Mouse (Mus musculus) right cerebral cortex, postnatal 25 days (tissue): ENCODE measurements at regions not wholly inside any gene's neighbourhood (a gene's known extent, or its start where the extent isn't known, plus 50 kb on each side); places are given as distances from the start of the nearest gene placed in this dataset.

ENCODE experiments used
- DNase-seq: peaks from one replicate; pipeline ENCODE4 v3.0.0; 2022

DNA sequence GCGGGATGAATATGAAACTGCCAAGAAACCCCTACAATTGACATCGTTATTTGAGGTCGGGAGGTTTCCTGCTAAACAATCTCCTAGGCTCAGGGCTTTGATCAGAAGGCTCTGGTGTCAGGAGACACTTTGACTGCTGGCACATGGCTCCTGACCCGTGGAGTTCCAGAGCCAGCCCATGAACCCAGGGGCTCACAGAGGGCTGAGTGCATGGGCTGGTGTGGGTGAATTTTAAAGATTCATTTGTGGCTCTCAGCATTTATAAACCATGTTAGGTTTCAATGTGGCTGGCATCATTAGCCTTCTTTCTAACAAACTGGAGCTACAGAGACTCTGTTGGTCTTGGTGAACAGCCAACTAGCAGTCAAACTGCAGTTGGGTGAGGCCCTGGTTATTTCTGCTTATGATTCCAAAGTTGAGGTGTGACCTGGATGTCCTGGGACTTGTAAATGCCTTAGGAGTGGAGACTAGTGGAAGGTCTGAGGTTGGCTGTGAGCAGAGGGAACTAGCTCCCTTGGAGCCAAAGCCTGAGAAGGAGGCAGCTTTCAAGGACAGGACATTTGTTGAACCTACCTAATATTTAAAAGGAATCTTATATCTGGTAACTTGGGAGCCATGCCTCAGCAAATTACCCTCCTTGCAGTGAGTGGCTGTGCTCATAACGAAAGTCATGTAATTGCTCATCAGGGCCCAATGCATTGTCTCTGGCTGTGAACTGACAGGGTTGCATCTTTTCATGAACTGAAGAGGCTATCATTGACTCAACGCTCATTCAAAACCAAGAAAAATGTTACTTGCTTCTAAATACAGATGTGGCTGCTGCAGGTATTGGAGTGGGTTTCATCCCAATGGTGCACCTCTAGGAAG lies 108.0 kb upstream of the Mki67 start:
- no peak for DNase-seq

GRCm38 (mm10) chr7:135829246-135829645 lies 113.1 kb upstream of the Mki67 start:
- no peak for DNase-seq

DNA sequence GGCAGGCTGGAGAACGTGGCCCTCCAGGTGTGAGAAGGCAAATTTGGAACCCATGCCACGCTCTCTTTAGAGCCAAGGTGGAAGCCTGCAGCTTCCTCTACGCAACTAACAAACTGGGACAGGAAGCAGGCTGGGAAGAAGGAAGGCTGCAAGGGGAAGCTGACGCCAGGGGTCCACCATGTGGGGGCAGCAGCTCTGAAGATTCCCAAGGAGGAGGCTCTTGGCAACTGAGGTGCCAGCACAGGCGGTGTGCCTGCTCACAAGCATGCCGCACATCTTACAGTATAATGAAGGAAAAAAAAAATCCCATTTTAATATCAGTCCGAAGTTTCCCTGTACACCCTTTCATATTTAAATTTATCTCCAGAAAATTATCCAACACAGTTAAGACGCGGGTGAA lies 117.3 kb upstream of the Mki67 start:
- DNase-seq: peak; percentile 10

DNA sequence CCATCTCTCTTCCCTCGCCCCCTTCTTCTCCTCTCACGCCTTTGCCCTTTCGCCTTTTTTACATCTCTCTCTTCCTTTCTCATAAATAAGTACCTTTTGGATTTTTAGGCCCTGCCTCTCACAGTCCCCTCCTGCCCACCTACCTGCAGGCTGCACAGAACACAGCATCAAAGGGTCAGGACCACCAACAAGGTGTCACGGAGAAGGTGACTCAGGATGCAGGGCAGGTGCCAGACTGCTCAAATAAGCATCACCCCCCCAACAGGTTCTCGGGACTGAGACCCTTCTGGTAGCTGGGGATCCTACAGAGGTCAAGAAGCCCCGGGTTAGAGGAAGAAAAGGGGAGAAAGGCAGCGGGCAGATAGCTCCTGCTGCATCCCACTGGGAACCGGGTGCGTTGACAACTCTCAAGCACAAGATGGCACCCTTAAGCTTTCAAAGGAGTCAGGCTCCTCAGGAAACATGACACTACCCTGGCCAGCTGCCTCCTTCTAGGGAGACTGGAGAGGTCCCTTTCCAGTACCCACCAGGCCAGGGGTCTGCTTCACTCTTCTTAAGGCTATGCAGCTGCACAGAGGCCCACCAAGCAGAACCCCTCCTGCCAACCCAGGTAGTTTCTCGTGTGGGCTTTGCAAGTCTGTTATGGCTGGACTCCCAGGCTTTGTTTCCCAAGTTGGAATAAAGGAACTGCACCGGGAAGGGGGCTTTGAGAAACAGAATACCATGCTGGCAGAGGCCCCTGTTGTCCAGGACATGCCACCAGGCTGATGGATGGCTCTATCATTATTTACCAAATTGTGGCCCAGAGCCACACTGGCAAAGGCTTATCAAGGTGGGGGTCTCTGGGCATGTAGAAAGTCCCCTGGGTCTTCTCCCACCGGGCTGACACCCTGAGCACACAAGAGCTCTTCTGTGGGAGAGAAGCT lies 120.9 kb upstream of the Mki67 start:
- peak; percentile 65 for DNase-seq

GRCm38 (mm10) chr7:135844018-135844417 lies 127.9 kb upstream of the Mki67 start:
- DNase-seq: no peak

- no peak for DNase-seq
These were observed 131.1 kb upstream of the Mki67 start for GRCm38 (mm10) chr7:135847304-135847703.

GRCm38 (mm10) chr7:135848170-135848569 lies 132.0 kb upstream of the Mki67 start:
- DNase-seq: no peak

DNA sequence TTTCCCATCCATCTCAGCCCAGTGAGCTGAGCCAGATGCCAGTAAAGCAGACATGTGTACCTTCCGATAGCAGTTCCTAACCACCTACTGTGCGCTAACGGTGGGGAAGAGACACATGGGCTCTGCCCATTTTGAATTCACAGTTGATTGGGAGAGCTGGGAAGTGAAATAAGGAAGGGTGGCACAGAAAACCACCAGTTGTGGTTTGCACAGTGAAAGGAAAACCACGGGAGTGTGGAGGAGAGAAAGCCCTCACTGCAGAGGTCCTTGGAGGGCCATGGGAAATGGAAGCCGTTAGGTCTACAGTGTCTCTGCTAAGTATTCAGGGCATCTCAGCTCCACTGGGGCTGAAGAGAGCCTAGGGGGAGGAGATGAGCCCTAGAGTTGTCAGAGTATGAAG lies 132.7 kb upstream of the Mki67 start:
- no peak for DNase-seq

DNA sequence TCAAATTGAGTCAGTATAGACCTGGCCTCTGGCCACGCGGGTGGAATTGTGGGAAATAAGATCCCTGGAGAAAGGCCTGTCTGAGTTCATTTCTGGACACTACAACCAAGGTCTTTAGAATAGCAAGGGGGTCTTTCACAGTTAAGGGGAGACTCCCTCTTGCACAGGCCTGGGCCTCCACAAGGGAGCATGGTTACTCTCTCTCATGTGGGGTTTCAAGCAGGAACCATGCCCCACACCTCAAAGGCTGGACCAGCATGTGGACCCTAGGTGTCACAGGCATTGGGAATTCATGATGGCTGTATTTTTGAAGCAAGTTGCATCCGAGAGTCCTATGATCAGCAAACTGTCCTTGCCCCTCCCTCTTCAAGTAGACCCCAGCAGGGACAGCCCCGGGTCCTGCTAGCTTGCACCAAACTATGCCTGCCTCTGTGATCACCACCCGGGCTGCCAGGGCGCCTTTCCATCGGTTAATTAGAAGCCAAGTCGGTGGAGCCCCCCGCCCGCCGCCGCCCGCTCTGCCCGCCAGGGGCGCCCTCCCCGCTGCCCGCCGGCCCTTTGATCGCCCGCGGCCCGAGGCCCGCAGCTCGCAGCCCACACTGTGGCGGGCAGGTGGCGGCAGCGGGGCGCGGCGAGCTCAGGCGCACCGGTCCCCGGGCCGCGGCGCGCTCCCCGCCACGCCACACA lies 137.1 kb upstream of the Mki67 start:
- peak; percentile 12 for DNase-seq

GRCm38 (mm10) chr7:135853814-135854324 lies 137.7 kb upstream of the Mki67 start:
- no peak for DNase-seq

GRCm38 (mm10) chr7:135860288-135860687 lies 144.1 kb upstream of the Mki67 start:
- DNase-seq: no peak

GRCm38 (mm10) chr7:135860741-135861408 lies 144.7 kb upstream of the Mki67 start:
- DNase-seq: no peak

GRCm38 (mm10) chr7:135861409-135861805 lies 145.2 kb upstream of the Mki67 start:
- DNase-seq: no peak

GRCm38 (mm10) chr7:135863581-135864426 lies 147.6 kb upstream of the Mki67 start:
- DNase-seq: no peak

GRCm38 (mm10) chr7:135870981-135871380 lies 154.8 kb upstream of the Mki67 start:
- no peak for DNase-seq

DNA sequence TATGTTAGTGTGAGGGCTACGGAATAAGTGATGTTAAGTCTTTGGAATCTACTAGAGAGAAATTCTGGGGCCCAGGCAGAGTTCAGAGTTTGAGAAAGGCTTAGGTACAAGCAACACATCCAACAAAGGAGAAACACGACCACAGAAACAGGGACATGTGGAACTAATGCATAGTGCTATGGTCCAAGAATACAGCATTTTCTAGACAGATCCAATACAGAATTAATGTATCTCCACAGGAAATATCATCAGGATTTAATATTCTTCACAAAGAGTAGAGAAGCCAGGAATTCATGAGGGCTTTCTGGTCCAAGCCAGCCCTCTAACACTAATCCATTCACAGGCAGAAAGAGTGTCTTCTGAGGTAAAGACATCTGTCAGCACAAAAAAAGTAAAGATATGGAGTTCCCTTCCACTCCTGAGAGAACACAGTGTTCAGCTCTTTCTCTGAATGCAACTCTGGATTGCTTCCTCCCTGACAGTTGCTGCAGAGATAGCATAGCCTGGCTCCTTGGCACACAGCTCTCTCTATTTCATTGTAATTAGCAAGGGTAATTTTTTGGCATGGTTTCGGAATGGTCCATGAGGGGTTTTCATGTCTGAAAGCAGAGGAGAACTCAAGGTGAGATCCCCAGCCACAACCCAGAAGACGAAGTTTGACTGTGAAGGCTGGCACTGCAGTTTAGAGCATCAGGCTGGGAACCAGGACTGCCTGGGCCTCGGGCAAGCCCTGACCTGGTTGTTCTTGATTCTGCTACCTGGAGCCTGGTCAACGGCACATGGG lies 161.1 kb upstream of the Mki67 start:
- no peak for DNase-seq

GRCm38 (mm10) chr7:135878750-135879149 lies 162.6 kb upstream of the Mki67 start:
- DNase-seq: no peak

GRCm38 (mm10) chr7:135880446-135880845 lies 164.3 kb upstream of the Mki67 start:
- DNase-seq: no peak

DNA sequence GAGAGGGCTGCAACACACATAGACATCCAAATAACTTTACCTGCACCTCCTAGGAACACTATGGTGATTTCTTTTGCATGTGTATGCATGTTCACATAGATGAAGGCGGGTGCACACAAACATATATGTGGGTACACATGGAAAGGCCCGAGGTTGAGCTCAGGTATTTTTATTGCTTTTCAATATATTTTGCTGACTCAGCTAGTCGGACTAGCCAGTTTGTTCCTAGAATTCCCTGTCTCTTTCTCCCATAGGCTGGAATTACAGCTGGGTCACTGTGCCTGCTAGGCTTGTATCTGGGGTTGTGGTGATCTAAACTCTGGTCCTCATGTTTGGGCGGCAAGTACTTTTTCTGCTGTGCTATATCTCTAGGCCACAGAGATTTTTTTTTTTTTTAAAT lies 166.1 kb upstream of the Mki67 start:
- DNase-seq: no peak

DNA sequence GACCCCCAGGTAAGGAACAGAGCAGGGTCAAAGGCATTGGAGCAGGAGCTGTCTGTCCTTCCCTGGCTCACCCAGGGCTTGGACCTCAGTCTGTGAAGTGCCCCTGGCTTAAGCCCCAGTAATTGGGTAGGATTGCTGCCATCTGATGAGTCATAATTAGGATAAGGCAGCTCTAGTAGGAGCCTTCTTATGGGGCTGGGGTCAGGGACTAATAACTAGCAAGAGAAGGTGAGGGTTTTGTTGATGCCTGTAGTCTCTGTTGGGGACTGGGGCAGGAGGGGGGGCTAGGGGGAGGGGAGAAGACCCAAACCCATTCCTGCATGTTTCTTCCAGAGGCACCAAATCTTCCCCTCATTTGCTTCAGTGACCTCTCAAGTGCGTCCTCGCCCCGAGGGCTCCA lies 172.4 kb upstream of the Mki67 start:
- DNase-seq: no peak
